Mouse (Mus musculus) intestine, embryonic 16.5 days (tissue): Measurements from ENCODE around the gene Spock2. TPM values are rescaled to one million over a fixed set of nuclear protein-coding genes. Genes with fewer than 3 reads are reported as not detected.
"Not testable (repeated sequence)": the region's sequence is repeated elsewhere in the genome, so short reads cannot be mapped to it uniquely, and the experiment has no call there.

Experiments
- ATAC-seq: fragments of 200-750 bp; cut with Nextera tagmentation; 2 replicates; pipeline ENCODE4 v1.8.0; 2017; ENCODE audit warnings: moderate TSS enrichment, moderate library complexity
- H3K27ac ChIP-seq: fragments of 300-500 bp; sonication (generic); 2 replicates; pipeline ENCODE4 v1.5.1; 2014; ENCODE audit warnings: mild to moderate bottlenecking, low read length
- H3K27me3 ChIP-seq: fragments of 300-500 bp; sonication (generic); replicated peaks from 2 replicates; pipeline ENCODE4 v1.6.1; 2014; ENCODE audit warnings: low read length, control low read depth, mixed read lengths; ENCODE audit not compliant: control insufficient read depth, insufficient read depth
- H3K36me3 ChIP-seq: fragments of 300-500 bp; sonication (generic); 2 replicates; pipeline ENCODE4 v1.6.1; 2014; ENCODE audit warnings: low read length, control low read depth; ENCODE audit not compliant: control insufficient read depth, insufficient read depth
- H3K4me1 ChIP-seq: fragments of 300-500 bp; sonication (generic); 2 replicates; pipeline ENCODE4 v1.6.1; 2014; ENCODE audit warnings: low read length, control low read depth, mixed read lengths; ENCODE audit not compliant: control insufficient read depth, insufficient read depth
- H3K4me2 ChIP-seq: fragments of 300-500 bp; sonication (generic); 2 replicates; pipeline ENCODE4 v1.6.1; 2014; ENCODE audit warnings: low read depth, low read length, control low read depth
- H3K4me3 ChIP-seq: fragments of 300-500 bp; sonication (generic); 2 replicates; pipeline ENCODE4 v1.5.1; 2014; ENCODE audit warnings: mild to moderate bottlenecking, low read length
- H3K9ac ChIP-seq: fragments of 300-500 bp; sonication (generic); 2 replicates; pipeline ENCODE4 v1.6.1; 2014; ENCODE audit warnings: low read depth, low read length
- H3K9me3 ChIP-seq: fragments of 300-500 bp; sonication (generic); 2 replicates; pipeline ENCODE4 v1.6.1; 2016; ENCODE audit warnings: low read length, control low read depth; ENCODE audit not compliant: control insufficient read depth
- WGBS: fragments of 180-500 bp; shearing (Covaris S2); extraction: QIAGEN DNeasy Blood & Tissue Kit; methylation state at CpG from one replicate; pipeline ENCODE4 v1.1.7; 2014; 5-methylcytosine and 5-hydroxymethylcytosine counted together
- microRNA-seq: library from miRNA; unstranded; fragments of <30 nt; microRNA quantifications from one replicate; pipeline ENCODE4, GENCODE M21; 2016
- polyA plus RNA-seq: library from polyadenylated mRNA; unstranded; fragments of >200 nt; fragmentation: Nextera tagmentation; extraction: Ambion mirVana; gene quantifications from 2 replicates; pipeline ENCODE4 v1.2.1, GENCODE M21; 2015

The Spock2 gene
- polyA plus RNA-seq, 1 experiment from 2014 or later: 3.4 TPM

GRCm38 (mm10) chr10:60171368-60171767 lies 65.3 kb downstream of the Spock2 start:
- H3K27me3 ChIP-seq: no peaks in the 10 kb centered on the region
- WGBS: 92% methylated on average over 5 of the region's 5 CpGs
- no peaks in the 10 kb centered on the region for H3K9me3 ChIP-seq
- no peak for ATAC-seq
- H3K4me2 ChIP-seq: no peak overlapping the region
- H3K4me1 ChIP-seq: 0 out of 2 replicates have a peak, but pooled peaks cover 3% of the 10 kb centered on the region
- H3K36me3 ChIP-seq: no peaks in the 10 kb centered on the region
- no peak overlapping the region for H3K27ac ChIP-seq
- H3K4me3 ChIP-seq: no peak overlapping the region
- no peak overlapping the region for H3K9ac ChIP-seq

DNA sequence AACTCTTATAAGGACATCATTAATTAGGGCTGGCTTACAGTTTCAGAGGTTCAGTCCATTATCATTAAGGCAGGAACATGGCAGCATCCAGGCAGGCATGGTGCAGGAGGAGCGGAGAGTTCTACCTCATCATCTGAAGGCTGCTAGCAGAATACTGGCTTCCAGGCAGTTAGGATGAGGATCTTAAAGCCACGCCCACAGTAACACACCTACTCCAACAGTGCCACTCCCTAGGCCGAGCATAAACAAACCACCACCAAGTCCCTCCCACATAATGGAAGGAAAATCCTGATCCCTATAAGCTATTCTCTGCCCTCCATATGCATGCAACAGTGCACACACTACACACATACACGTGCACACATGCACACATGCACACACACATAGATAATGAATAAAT lies 66.3 kb downstream of the Spock2 start:
- 84% methylated on average over 4 of the region's 4 CpGs for WGBS

DNA sequence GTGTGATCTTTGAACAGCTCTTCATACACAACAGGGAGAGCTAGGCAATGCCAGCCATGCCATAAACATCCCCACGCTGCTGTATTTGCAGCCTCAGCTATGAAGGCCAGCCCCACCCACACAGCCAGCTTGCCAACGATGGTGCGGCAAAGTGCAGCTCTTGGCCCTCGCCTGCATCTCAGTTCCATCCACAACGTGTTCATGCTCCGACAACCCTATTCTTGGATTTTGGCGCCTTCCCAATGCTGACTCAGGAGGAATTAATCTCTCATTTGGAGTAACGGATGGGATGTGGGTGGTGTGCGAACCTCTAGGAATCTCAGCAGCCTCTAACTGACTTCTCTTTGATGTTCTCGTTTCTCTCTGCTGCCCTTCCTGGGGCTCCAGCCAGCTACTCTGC lies 67.0 kb downstream of the Spock2 start:
- Histone ChIP-seq H3K27me3 (no peaks in the 10 kb centered on the region), H3K4me3 (no peak overlapping the region), H3K9me3 (no peaks in the 10 kb centered on the region), H3K36me3 (no peaks in the 10 kb centered on the region), H3K4me2 (no peak overlapping the region), H3K4me1 (0 out of 2 replicates have a peak, but pooled peaks cover 3% of the 10 kb centered on the region), H3K27ac (no peak overlapping the region), H3K9ac (no peak overlapping the region)
- WGBS: 58% methylated on average over 10 of the region's 10 CpGs
- ATAC-seq: no peak

More for the DNA sequence above, 66.3 kb downstream of the Spock2 start:
- Histone ChIP-seq H3K36me3 (no peaks in the 10 kb centered on the region), H3K27ac (no peak overlapping the region), H3K27me3 (no peaks in the 10 kb centered on the region), H3K9me3 (no peaks in the 10 kb centered on the region), H3K9ac (no peak overlapping the region), H3K4me2 (no peak overlapping the region), H3K4me1 (0 out of 2 replicates have a peak, but pooled peaks cover 3% of the 10 kb centered on the region), H3K4me3 (no peak overlapping the region)
- ATAC-seq: no peak

GRCm38 (mm10) chr10:60174506-60174905 lies 68.5 kb downstream of the Spock2 start:
- no peaks in the 10 kb centered on the region for H3K9me3 ChIP-seq
- H3K27ac ChIP-seq: no peak overlapping the region
- H3K4me2 ChIP-seq: no peak overlapping the region
- H3K27me3 ChIP-seq: no peaks in the 10 kb centered on the region
- no peak for ATAC-seq
- H3K4me3 ChIP-seq: no peak overlapping the region
- H3K4me1 ChIP-seq: 0 out of 2 replicates have a peak, but pooled peaks cover 3% of the 10 kb centered on the region
- no peaks in the 10 kb centered on the region for H3K36me3 ChIP-seq
- H3K9ac ChIP-seq: no peak overlapping the region
- WGBS: 67% methylated on average over 3 of the region's 3 CpGs

DNA sequence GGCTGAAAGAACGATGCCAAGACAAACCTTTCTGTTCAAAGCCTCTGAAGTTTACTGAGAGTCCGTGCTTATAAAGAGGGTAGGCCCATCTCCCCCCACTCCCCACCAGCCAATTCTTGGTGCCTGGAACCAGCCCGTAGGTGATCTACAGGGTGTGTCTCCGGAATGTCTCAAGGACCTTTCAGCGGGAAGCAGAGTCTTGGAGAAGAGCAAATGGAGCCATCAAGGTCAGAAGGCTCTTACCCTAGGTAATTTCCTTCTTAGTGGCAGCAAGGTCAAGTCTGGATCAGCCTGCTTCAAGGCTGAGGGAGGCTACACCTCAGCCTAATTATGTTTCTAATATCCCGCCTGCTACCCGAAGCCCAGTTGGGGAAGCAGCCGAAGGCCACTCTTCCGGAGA lies 69.3 kb downstream of the Spock2 start:
- 84% methylated on average over 9 of the region's 9 CpGs for WGBS
- H3K4me2 ChIP-seq, H3K4me1 ChIP-seq, H3K27me3 ChIP-seq, H3K36me3 ChIP-seq, H3K9ac ChIP-seq, H3K27ac ChIP-seq, H3K9me3 ChIP-seq, ATAC-seq, H3K4me3 ChIP-seq: not testable (repeated sequence)

Small RNA genes within 50 kb of the gene (microRNA-seq; reads per million reads assigned to microRNA genes)
- not detected for gene Mir6906

Other genes with a start within 250 kb of the Spock2 start
- 26.6 and 27.6 TPM in 2 replicates for gene Dnajb12, start 226.7 kb upstream of the Spock2 start, polyA plus RNA-seq
- gene Ddit4, start 154.4 kb upstream of the Spock2 start, polyA plus RNA-seq: 28.6 and 33.1 TPM in 2 replicates
- 47.2 and 47.3 TPM in 2 replicates for gene Ascc1, start 103.4 kb upstream of the Spock2 start, polyA plus RNA-seq
- 94.0 and 97.8 TPM in 2 replicates for gene Anapc16, start 103.1 kb upstream of the Spock2 start, polyA plus RNA-seq
- gene Chst3, start 113.0 kb downstream of the Spock2 start, polyA plus RNA-seq: 1.3 and 1.4 TPM in 2 replicates
- gene Psap, start 171.4 kb downstream of the Spock2 start, polyA plus RNA-seq: 178 and 187 TPM in 2 replicates
- 10.3 and 11.2 TPM in 2 replicates for gene Vsir, start 240.6 kb downstream of the Spock2 start, polyA plus RNA-seq